Mouse (Mus musculus) heart, postnatal 10 days (tissue): Measurements from ENCODE around the gene Tsg101. TPM values are rescaled to one million over a fixed set of nuclear protein-coding genes. Genes with fewer than 3 reads are reported as not detected.

Source experiments
- DNase-seq, 2 experiments: peaks; one replicate each; pipeline ENCODE4 v3.0.0; 2021
- intact Hi-C: fragments of 180-260 bp; cut with DNase I; formaldehyde crosslinking; loops from one replicate; pipeline ENCODE4 v1.15.1; 2025
- total RNA-seq, 2 experiments: library from RNA; stranded (reverse); gene quantifications; 2 replicates each; pipeline ENCODE4 v1.2.3; 2021

Tsg101 gene
- total RNA-seq, 2 experiments from 2014 or later, result 78.8 to 80.3 TPM

- DNase-seq, result peak; percentile 24 to 31
- intact Hi-C loops, result no loop called here
Measured at GRCm38 (mm10) chr7:46839446-46839845, 80.3 kb downstream of the Tsg101 start.

Other genes starting within 250 kb of the Tsg101 start
- not detected for gene Tph1, start 247.4 kb downstream of the Tsg101 start, total RNA-seq
- gene Saal1, start 209.3 kb downstream of the Tsg101 start, total RNA-seq, result 1 to 10 TPM; 5.0 to 5.9 TPM
- gene Saa3, start 204.3 kb downstream of the Tsg101 start, total RNA-seq, result not detected
- not detected for gene Saa4, start 187.4 kb downstream of the Tsg101 start, total RNA-seq
- gene Saa1, start 177.0 kb downstream of the Tsg101 start, total RNA-seq, result not detected
- gene Saa2, start 168.2 kb downstream of the Tsg101 start, total RNA-seq, result not detected
- 10 to 100 TPM; 11.6 TPM for gene Hps5, start 123.9 kb downstream of the Tsg101 start, total RNA-seq
- gene Gtf2h1, start 123.9 kb downstream of the Tsg101 start, total RNA-seq, result 10 to 100 TPM; 22.6 to 22.7 TPM
- gene Ldha, start 78.5 kb downstream of the Tsg101 start, total RNA-seq, result 100 to 1,000 TPM; 889 to 902 TPM
- not detected for gene Ldhc, start 58.8 kb downstream of the Tsg101 start, total RNA-seq
- gene Uevld, start 38.6 kb upstream of the Tsg101 start, total RNA-seq, result 10 to 100 TPM; 10.8 to 13.4 TPM
- not detected for gene Gm9999, start 63.6 kb upstream of the Tsg101 start, total RNA-seq
- gene Spty2d1, start 88.4 kb upstream of the Tsg101 start, total RNA-seq, result 10 to 100 TPM; 12.5 to 13.8 TPM
- gene Tmem86a, start 130.6 kb upstream of the Tsg101 start, total RNA-seq, result 10 to 100 TPM; 33.8 to 37.3 TPM
- not detected for gene Ptpn5, start 213.7 kb upstream of the Tsg101 start, total RNA-seq